12 mouse cellular contexts compared by ENCODE assay signal in genomic region chr9:41525534-41525933, GRCm38 (mm10).
DNase-seq lines count a peak whose midpoint lies in the region; ATAC-seq lines count a peak whose summit lies in the region.
"Had no signal": no experiment of that assay in that cellular context is flagged by ENCODE, and none has a peak within 500 bp of the region (broad histone marks: within the 10 kb centered on the region; RNA-seq: fewer than 3 reads in every experiment).

No protein-coding gene starts in this region.

- H3K36me3 ChIP-seq in hindbrain, embryonic 10.5 days = peaks cover 67% of the 10 kb centered on the region
- H3K36me3 ChIP-seq in hindbrain, embryonic 11.5 days (ENCODE audit: control insufficient read depth, insufficient read depth, low read length) = 0 out of 2 replicates have a peak, but pooled peaks cover 3% of the 10 kb centered on the region
- H3K36me3 ChIP-seq in embryonic facial prominence, embryonic 12.5 days = 0 out of 2 replicates have a peak, but pooled peaks cover 2% of the 10 kb centered on the region
- peaks cover 5% of the 10 kb centered on the region; the same call in 1 of the 2 replicates for H3K36me3 ChIP-seq in hindbrain, embryonic 14.5 days (replicated peaks; ENCODE audit: control insufficient read depth, insufficient read depth)
- H3K36me3 ChIP-seq in midbrain, embryonic 15.5 days (replicated peaks) = no peaks in the 10 kb centered on the region

- no peak overlapping the region for H3K4me2 ChIP-seq in hindbrain, embryonic 11.5 days (replicated peaks; ENCODE audit: low read depth, low read length)
- H3K4me2 ChIP-seq in embryonic facial prominence, embryonic 12.5 days (replicated peaks) = no peak overlapping the region
- H3K4me2 ChIP-seq in hindbrain, embryonic 14.5 days (replicated peaks) = no peak overlapping the region
- no peak overlapping the region for H3K4me2 ChIP-seq in midbrain, embryonic 15.5 days

- no peaks in the 10 kb centered on the region for H3K9me3 ChIP-seq in hindbrain, embryonic 10.5 days
- H3K9me3 ChIP-seq in hindbrain, embryonic 11.5 days (ENCODE audit: control insufficient read depth, low read length) = no peaks in the 10 kb centered on the region
- H3K9me3 ChIP-seq in embryonic facial prominence, embryonic 12.5 days = no peaks in the 10 kb centered on the region
- H3K9me3 ChIP-seq in hindbrain, embryonic 14.5 days (ENCODE audit: control insufficient read depth, low read length) = no peaks in the 10 kb centered on the region
- H3K9me3 ChIP-seq in midbrain, embryonic 15.5 days = no peaks in the 10 kb centered on the region

- H3K27ac ChIP-seq in hindbrain, embryonic 10.5 days = peak overlapping the region; percentile 70
- H3K27ac ChIP-seq in hindbrain, embryonic 11.5 days (ENCODE audit: low read depth, low read length) = no peak overlapping the region
- H3K27ac ChIP-seq in embryonic facial prominence, embryonic 12.5 days = peak overlapping the region; percentile 41; the same call in 1 of the 2 replicates
- H3K27ac ChIP-seq in hindbrain, embryonic 14.5 days = peak overlapping the region; percentile 85
- H3K27ac ChIP-seq in midbrain, embryonic 15.5 days = peak overlapping the region; percentile 76

- H3K4me1 ChIP-seq in hindbrain, embryonic 10.5 days (replicated peaks) = peaks cover 18% of the 10 kb centered on the region
- H3K4me1 ChIP-seq in hindbrain, embryonic 11.5 days (replicated peaks; ENCODE audit: control insufficient read depth, insufficient read depth, low read length) = peaks cover 3% of the 10 kb centered on the region; the same call in 1 of the 2 replicates
- peaks cover 24% of the 10 kb centered on the region for H3K4me1 ChIP-seq in embryonic facial prominence, embryonic 12.5 days
- H3K4me1 ChIP-seq in hindbrain, embryonic 14.5 days (replicated peaks; ENCODE audit: control insufficient read depth, insufficient read depth, low read length) = peaks cover 35% of the 10 kb centered on the region
- peaks cover 23% of the 10 kb centered on the region for H3K4me1 ChIP-seq in midbrain, embryonic 15.5 days

- H3K9ac ChIP-seq in hindbrain, embryonic 11.5 days (ENCODE audit: low read depth, low read length) = no peak overlapping the region
- H3K9ac ChIP-seq in embryonic facial prominence, embryonic 12.5 days = no peak overlapping the region
- no peak overlapping the region for H3K9ac ChIP-seq in hindbrain, embryonic 14.5 days
- no peak overlapping the region for H3K9ac ChIP-seq in midbrain, embryonic 15.5 days

- 64% methylated on average over 1 of the region's 1 CpGs for WGBS in hindbrain, embryonic 10.5 days
- 67% methylated on average over 1 of the region's 1 CpGs for WGBS in hindbrain, embryonic 11.5 days
- 57% methylated on average over 1 of the region's 1 CpGs for WGBS in embryonic facial prominence, embryonic 12.5 days
- WGBS in hindbrain, embryonic 14.5 days = 46% methylated on average over 1 of the region's 1 CpGs
- WGBS in midbrain, embryonic 15.5 days = 27% methylated on average over 1 of the region's 1 CpGs

- no peak for ATAC-seq in hindbrain, embryonic 11.5 days (ENCODE audit: low FRiP score)
- no peak for ATAC-seq in embryonic facial prominence, embryonic 12.5 days (ENCODE audit: insufficient number of reproducible peaks, insufficient read depth, low FRiP score, low TSS enrichment)
- no peak for ATAC-seq in hindbrain, embryonic 14.5 days (ENCODE audit: low FRiP score)
- ATAC-seq in midbrain, embryonic 15.5 days (replicated peaks) = no peak

- no peaks in the 10 kb centered on the region for H3K27me3 ChIP-seq in hindbrain, embryonic 10.5 days (ENCODE audit: insufficient read depth, poor library complexity, severe bottlenecking)
- no peaks in the 10 kb centered on the region for H3K27me3 ChIP-seq in hindbrain, embryonic 11.5 days (ENCODE audit: control insufficient read depth, insufficient read depth, low read length)
- no peaks in the 10 kb centered on the region for H3K27me3 ChIP-seq in embryonic facial prominence, embryonic 12.5 days
- no peaks in the 10 kb centered on the region for H3K27me3 ChIP-seq in hindbrain, embryonic 14.5 days (ENCODE audit: control insufficient read depth, insufficient read depth, low read length)
- no peaks in the 10 kb centered on the region for H3K27me3 ChIP-seq in midbrain, embryonic 15.5 days (replicated peaks)

- no peak for DNase-seq in hindbrain, embryonic 10.5 days (ENCODE audit: low spot score)
- no peak for DNase-seq in hindbrain, embryonic 11.5 days (ENCODE audit: low spot score)
- DNase-seq in hindbrain, embryonic 14.5 days (ENCODE audit: low spot score) = no peak
- DNase-seq in layer of hippocampus, adult 8-10 months (ENCODE audit: low spot score in 2 of 2) = no peak
- DNase-seq in ovary, adult 18-20 months (ENCODE audit: low spot score) = no peak
- DNase-seq in right cerebral cortex, adult 18-20 months = no peak
- DNase-seq: embryo, embryonic 11 days; gastrocnemius, postnatal 36 days; kidney, adult 8-10 months; lung, adult 18-20 months had no signal

- H3K4me3 ChIP-seq in hindbrain, embryonic 10.5 days = no peak overlapping the region
- H3K4me3 ChIP-seq in hindbrain, embryonic 11.5 days (ENCODE audit: low read depth, low read length) = no peak overlapping the region
- no peak overlapping the region for H3K4me3 ChIP-seq in embryonic facial prominence, embryonic 12.5 days
- no peak overlapping the region for H3K4me3 ChIP-seq in hindbrain, embryonic 14.5 days (replicated peaks; ENCODE audit: low read length)
- no peak overlapping the region for H3K4me3 ChIP-seq in midbrain, embryonic 15.5 days
